Mouse (Mus musculus) heart, postnatal 0 days (tissue): ENCODE data around the gene Kcnh3. TPM values are rescaled to one million over a fixed set of nuclear protein-coding genes. Genes with fewer than 3 reads are reported as not detected.
"Not testable (repeated sequence)": the region's sequence is repeated elsewhere in the genome, so short reads cannot be mapped to it uniquely, and the experiment has no call there.

ENCODE experiments used
- ATAC-seq: fragments of 200-750 bp; cut with Nextera tagmentation; 2 replicates; pipeline ENCODE4 v1.8.0; 2017; ENCODE audit warnings: low read depth, moderate number of reproducible peaks, moderate library complexity; ENCODE audit not compliant: insufficient read depth
- DNase-seq: peaks from one replicate; pipeline ENCODE4 v3.0.0-alpha.2; 2016; ENCODE audit warnings: low spot score
- H3K27ac ChIP-seq: fragments of 300-500 bp; sonication (generic); 2 replicates; pipeline ENCODE4 v1.5.1; 2014; ENCODE audit warnings: low read depth, mild to moderate bottlenecking
- H3K27me3 ChIP-seq: fragments of 300-500 bp; sonication (generic); 2 replicates; pipeline ENCODE4 v1.6.1; 2014; ENCODE audit warnings: low read length, mixed read lengths; ENCODE audit not compliant: control insufficient read depth, insufficient read depth
- H3K36me3 ChIP-seq: fragments of 300-500 bp; sonication (generic); replicated peaks from 2 replicates; pipeline ENCODE4 v1.6.1; 2014; ENCODE audit warnings: low read length, mixed read lengths; ENCODE audit not compliant: control insufficient read depth, insufficient read depth
- H3K4me1 ChIP-seq: fragments of 300-500 bp; sonication (generic); 2 replicates; pipeline ENCODE4 v1.6.1; 2014; ENCODE audit warnings: antibody characterized with exemption; ENCODE audit not compliant: control insufficient read depth, insufficient read depth
- H3K4me2 ChIP-seq: fragments of 300-500 bp; sonication (generic); 2 replicates; pipeline ENCODE4 v1.6.1; 2014; ENCODE audit warnings: low read depth, mild to moderate bottlenecking, low read length, moderate library complexity
- H3K4me3 ChIP-seq: fragments of 300-500 bp; sonication (generic); 2 replicates; pipeline ENCODE4 v1.5.1; 2014; ENCODE audit warnings: low read depth, low read length
- H3K9ac ChIP-seq: fragments of 300-500 bp; sonication (generic); replicated peaks from 2 replicates; pipeline ENCODE4 v1.6.1; 2014; ENCODE audit warnings: low read depth, low read length, mixed read lengths
- H3K9me3 ChIP-seq: fragments of 300-500 bp; sonication (generic); replicated peaks from 2 replicates; pipeline ENCODE4 v1.6.1; 2016; ENCODE audit warnings: low read length; ENCODE audit not compliant: control insufficient read depth
- CTCF ChIP-seq: IDR thresholded peaks from 2 replicates; pipeline ENCODE4 v1.5.1; 2016; ENCODE audit warnings: antibody characterized with exemption, control low read depth, low read depth
- EP300 ChIP-seq: IDR thresholded peaks from 2 replicates; pipeline ENCODE4 v1.6.1; 2016; ENCODE audit warnings: antibody characterized with exemption, low read depth
- WGBS: fragments of 180-500 bp; shearing (Covaris S2); extraction: QIAGEN DNeasy Blood & Tissue Kit; methylation state at CpG from one replicate; pipeline ENCODE4 v1.1.7; 2014; 5-methylcytosine and 5-hydroxymethylcytosine counted together
- polyA plus RNA-seq: library from polyadenylated mRNA; unstranded; fragments of >200 nt; fragmentation: Nextera tagmentation; extraction: Ambion mirVana; gene quantifications from 2 replicates; pipeline ENCODE4 v1.2.1, GENCODE M21; 2015
- total RNA-seq: library from RNA; depleted of rRNA; stranded (reverse); fragments of >200 nt; gene quantifications from 2 replicates; pipeline ENCODE4 v1.2.3, GENCODE M21; 2014; ENCODE audit warnings: low replicate concordance

Kcnh3 gene
- total and polyA plus RNA-seq, 2 experiments from 2014 or later = 0.08 to 0.19 TPM

DNA sequence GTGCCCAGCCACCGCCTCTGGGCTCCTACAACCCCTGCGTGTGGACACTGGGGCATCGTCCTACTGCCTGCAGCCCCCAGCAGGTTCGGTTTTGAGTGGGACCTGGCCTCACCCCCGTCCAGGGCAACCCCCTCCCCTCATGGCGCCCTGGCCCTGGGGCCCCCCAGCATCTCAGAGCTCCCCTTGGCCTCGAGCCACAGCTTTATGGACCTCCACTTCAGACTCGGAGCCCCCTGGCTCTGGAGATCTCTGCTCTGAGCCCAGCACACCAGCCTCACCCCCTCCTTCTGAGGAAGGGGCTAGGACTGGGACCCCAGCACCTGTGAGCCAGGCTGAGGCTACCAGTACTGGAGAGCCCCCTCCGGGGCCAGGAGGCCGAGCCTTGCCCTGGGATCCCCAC, 17.4 kb downstream of the Kcnh3 start:
- ATAC-seq (no peak), DNase-seq (no peak)
- H3K4me3 ChIP-seq = no peak overlapping the region
- no peaks in the 10 kb centered on the region for H3K27me3 ChIP-seq
- H3K36me3 ChIP-seq = peaks cover 59% of the 10 kb centered on the region
- H3K9ac ChIP-seq = no peak overlapping the region
- no peaks in the 10 kb centered on the region for H3K9me3 ChIP-seq
- H3K4me1 ChIP-seq = peaks cover 5% of the 10 kb centered on the region; the same call in 1 of the 2 replicates
- H3K27ac ChIP-seq = no peak overlapping the region
- no peak for TF ChIP-seq CTCF
- no peak for TF ChIP-seq EP300
- WGBS = 94% methylated on average over 9 of the region's 10 CpGs
- no peak overlapping the region for H3K4me2 ChIP-seq

- not testable (repeated sequence) for H3K9me3 ChIP-seq, H3K4me3 ChIP-seq, H3K27me3 ChIP-seq, H3K9ac ChIP-seq, DNase-seq, ATAC-seq, H3K4me2 ChIP-seq
- H3K36me3 ChIP-seq = peaks cover 63% of the 10 kb centered on the region
- 71% methylated on average over 6 of the region's 6 CpGs for WGBS
- peak overlapping the region; percentile 92 for H3K27ac ChIP-seq
- H3K4me1 ChIP-seq = peaks cover 29% of the 10 kb centered on the region
Observed at GRCm38 (mm10) chr15:99246736-99247135, 22.1 kb downstream of the Kcnh3 start.

DNA sequence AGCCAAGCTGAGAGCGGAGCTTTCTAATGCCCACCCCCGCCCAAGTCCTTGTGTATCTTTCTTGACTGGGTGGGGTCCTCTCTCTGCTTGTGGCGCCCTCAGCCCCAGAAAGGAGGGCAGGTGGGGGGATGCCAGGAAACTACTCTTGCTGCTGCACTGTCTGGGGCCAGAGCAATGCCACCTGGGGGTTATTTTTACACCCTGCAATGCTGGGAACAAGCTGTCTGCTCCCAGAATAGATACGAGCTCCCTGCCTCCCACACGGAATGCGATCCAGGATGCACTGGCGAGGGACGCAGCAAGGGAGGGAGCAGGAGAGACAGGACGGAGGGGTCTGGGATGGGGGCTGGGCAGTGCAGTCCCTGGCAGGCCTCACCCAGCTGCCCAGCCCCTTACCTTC, 24.3 kb downstream of the Kcnh3 start:
- WGBS = 25% methylated on average over 8 of the region's 9 CpGs

GRCm38 (mm10) chr15:99249938-99250337, 25.3 kb downstream of the Kcnh3 start:
- peak overlapping the region; percentile 50; the same call in 1 of the 2 replicates for H3K9ac ChIP-seq
- no peak for DNase-seq

More for the DNA sequence above, 24.3 kb downstream of the Kcnh3 start:
- Histone ChIP-seq H3K4me1 (peaks cover 37% of the 10 kb centered on the region), H3K9me3 (no peaks in the 10 kb centered on the region), H3K9ac (peak overlapping the region; percentile 50), H3K27me3 (no peaks in the 10 kb centered on the region), H3K4me2 (peak overlapping the region; percentile 61), H3K4me3 (peak overlapping the region; percentile 34), H3K27ac (peak overlapping the region; percentile 92), H3K36me3 (peaks cover 43% of the 10 kb centered on the region)
- peak; percentile 49 for ATAC-seq
- peak; percentile 87; the same call in 1 of the 2 replicates for TF ChIP-seq EP300
- TF ChIP-seq CTCF = peak; percentile 43
- DNase-seq = peak; percentile 91

GRCm38 (mm10) chr15:99251111-99251510, 26.4 kb downstream of the Kcnh3 start:
- ATAC-seq, H3K9me3 ChIP-seq, DNase-seq, H3K27me3 ChIP-seq: not testable (repeated sequence)
- Histone ChIP-seq H3K9ac (peak overlapping the region; percentile 63), H3K4me2 (peak overlapping the region; percentile 61), H3K36me3 (peaks cover 21% of the 10 kb centered on the region), H3K4me3 (peak overlapping the region; percentile 66), H3K27ac (peak overlapping the region; percentile 72), H3K4me1 (peaks cover 46% of the 10 kb centered on the region)
- 1% methylated on average over 14 of the region's 15 CpGs for WGBS

More at GRCm38 (mm10) chr15:99249938-99250337, 25.3 kb downstream of the Kcnh3 start:
- 71% methylated on average over 11 of the region's 11 CpGs for WGBS
- TF ChIP-seq EP300 (no peak), CTCF (no peak)
- Histone ChIP-seq H3K36me3 (peaks cover 33% of the 10 kb centered on the region), H3K4me3 (peak overlapping the region; percentile 34), H3K4me2 (peak overlapping the region; percentile 61), H3K9me3 (no peaks in the 10 kb centered on the region), H3K27ac (peak overlapping the region; percentile 92), H3K4me1 (peaks cover 45% of the 10 kb centered on the region), H3K27me3 (no peaks in the 10 kb centered on the region)
- no peak for ATAC-seq
